Mouse (Mus musculus): Measurements from ENCODE around the gene Slx4ip. TPM values are rescaled to one million over a fixed set of nuclear protein-coding genes. Genes with fewer than 3 reads are reported as not detected.
"Not testable (repeated sequence)": the region's sequence is repeated elsewhere in the genome, so short reads cannot be mapped to it uniquely, and the experiment has no call there.

Gene Slx4ip
- 9.4 and 12.1 TPM in 2 replicates for polyA plus RNA-seq (2014; fragmentation: Nextera tagmentation; extraction: Ambion mirVana)

DNA sequence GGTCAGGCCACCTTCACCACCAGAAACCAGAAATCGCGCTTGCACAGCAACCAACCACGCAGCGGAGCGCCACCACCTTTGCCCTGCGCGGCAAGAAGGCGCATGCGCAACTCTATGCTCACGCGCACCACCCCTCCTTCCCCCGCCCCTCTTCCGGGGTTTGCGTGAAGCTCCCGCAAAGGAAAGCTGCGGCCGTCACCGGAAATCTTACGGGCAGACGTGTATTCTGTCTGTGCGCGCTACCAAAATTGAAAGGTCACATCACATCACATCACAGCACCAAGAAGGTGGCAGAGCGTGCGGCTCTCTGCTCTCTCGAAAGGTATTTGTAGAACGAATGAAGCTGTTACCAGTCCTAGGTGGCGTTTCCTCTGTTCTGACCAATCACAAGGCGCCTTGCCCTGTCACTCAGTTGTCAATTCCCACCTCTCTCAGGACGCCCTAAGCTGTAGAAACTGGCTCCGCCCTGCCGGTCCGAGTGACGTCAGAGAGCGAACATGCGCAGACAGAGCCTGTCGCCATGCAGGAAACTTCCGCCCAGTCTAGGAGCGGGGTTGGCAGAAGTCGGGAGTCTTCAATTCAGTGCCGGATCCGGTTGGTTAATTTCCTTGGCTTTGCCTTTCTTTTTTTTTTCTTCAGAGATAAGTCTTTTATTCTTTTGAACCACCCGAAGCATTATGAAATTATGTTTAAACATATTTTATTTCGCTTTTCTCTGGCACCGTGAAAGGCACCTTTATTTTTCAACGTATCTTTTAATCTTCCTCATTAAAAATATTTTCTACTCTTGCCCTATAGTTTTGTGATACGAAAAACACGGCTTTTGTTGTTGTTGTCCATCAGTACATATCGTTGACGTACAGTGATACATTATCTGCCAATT, at the start of gene Slx4ip, which contains the start of the genes AL731706.1 and Mkks:
Gene Slx4ip (plus strand): TSS at position 151 of the 883 bp plus-strand sequence.
Gene AL731706.1 (minus strand): TSS at position 322 of the 883 bp plus-strand sequence.
Gene Mkks (minus strand): TSS at position 322 of the 883 bp plus-strand sequence.
- peak; percentile 100 for DNase-seq (ENCODE audit: low spot score)
- H3K27me3 ChIP-seq (replicated peaks; ENCODE audit: control insufficient read depth, insufficient read depth, low read length), result no peaks in the 10 kb centered on the region
- peak within 1 kb of the TSS; percentile 81 for H3K9ac ChIP-seq (ENCODE audit: low read length)
- ATAC-seq, result peak; percentile 97
- peak within 1 kb of the TSS; percentile 70 for H3K4me3 ChIP-seq (ENCODE audit: low read depth, low read length)
- H3K27ac ChIP-seq (ENCODE audit: low read depth, low read length), result peak within 1 kb of the TSS; percentile 93
- 1% methylated on average over 49 of the region's 49 CpGs for WGBS
- no peaks in the 10 kb centered on the region for H3K36me3 ChIP-seq (ENCODE audit: control insufficient read depth, insufficient read depth, low read length)
- no peaks in the 10 kb centered on the region for H3K9me3 ChIP-seq (replicated peaks; ENCODE audit: control insufficient read depth, low read length)
- peak within 1 kb of the TSS; percentile 48 for H3K4me2 ChIP-seq (ENCODE audit: low read length)
- peaks cover 7% of the 10 kb centered on the region; the same call in 1 of the 2 replicates for H3K4me1 ChIP-seq (ENCODE audit: control insufficient read depth, insufficient read depth, low read length)

DNA sequence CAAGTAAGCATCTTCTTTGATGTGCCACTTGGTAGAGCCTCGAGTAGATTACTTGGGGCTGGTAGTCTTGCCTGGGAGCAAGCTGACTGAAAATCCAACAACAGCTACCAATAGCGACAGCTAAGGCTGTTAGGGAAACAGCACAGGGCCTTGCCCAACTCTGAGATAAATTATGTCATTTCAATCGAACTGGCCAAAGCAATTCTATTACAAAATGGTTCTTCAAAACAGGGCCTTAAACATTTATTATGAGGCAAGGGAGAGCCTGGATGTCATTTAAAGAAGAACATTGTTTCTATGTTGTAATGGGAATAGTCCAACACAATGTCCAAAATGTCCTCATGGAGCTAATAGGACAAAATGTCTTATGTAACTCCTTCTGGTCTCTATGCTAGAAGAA, 40.7 kb upstream of the Slx4ip start:
- H3K4me1 ChIP-seq (ENCODE audit: control insufficient read depth, insufficient read depth, low read length), result peaks cover 12% of the 10 kb centered on the region; the same call in 1 of the 2 replicates
- H3K4me3 ChIP-seq (ENCODE audit: low read depth, low read length), result no peak overlapping the region
- ATAC-seq, result no peak
- 80% methylated on average over 3 of the region's 3 CpGs for WGBS
- H3K27me3 ChIP-seq (replicated peaks; ENCODE audit: control insufficient read depth, insufficient read depth, low read length), result no peaks in the 10 kb centered on the region
- H3K9me3 ChIP-seq (replicated peaks; ENCODE audit: control insufficient read depth, low read length), result no peaks in the 10 kb centered on the region
- H3K9ac ChIP-seq (ENCODE audit: low read length), result no peak overlapping the region
- H3K27ac ChIP-seq (ENCODE audit: low read depth, low read length), result no peak overlapping the region
- no peak for DNase-seq (ENCODE audit: low spot score)
- no peak overlapping the region for H3K4me2 ChIP-seq (ENCODE audit: low read length)
- no peaks in the 10 kb centered on the region for H3K36me3 ChIP-seq (ENCODE audit: control insufficient read depth, insufficient read depth, low read length)

- H3K4me3 ChIP-seq (ENCODE audit: low read depth, low read length), result no peak overlapping the region
- peaks cover 12% of the 10 kb centered on the region; the same call in 1 of the 2 replicates for H3K4me1 ChIP-seq (ENCODE audit: control insufficient read depth, insufficient read depth, low read length)
- ATAC-seq (peak; percentile 62; the same call in 1 of the 2 replicates), DNase-seq (ENCODE audit: low spot score) (peak; percentile 39)
- H3K27me3 ChIP-seq (replicated peaks; ENCODE audit: control insufficient read depth, insufficient read depth, low read length), result no peaks in the 10 kb centered on the region
- H3K4me2 ChIP-seq (ENCODE audit: low read length), result no peak overlapping the region
- WGBS, result 3% methylated on average over 5 of the region's 5 CpGs
- no peaks in the 10 kb centered on the region for H3K9me3 ChIP-seq (replicated peaks; ENCODE audit: control insufficient read depth, low read length)
- H3K27ac ChIP-seq (ENCODE audit: low read depth, low read length), result peak overlapping the region; percentile 39; the same call in 1 of the 2 replicates
- no peak overlapping the region for H3K9ac ChIP-seq (ENCODE audit: low read length)
- H3K36me3 ChIP-seq (ENCODE audit: control insufficient read depth, insufficient read depth, low read length), result no peaks in the 10 kb centered on the region
These were observed 36.3 kb upstream of the Slx4ip start for GRCm38 (mm10) chr2:136854543-136855388.

GRCm38 (mm10) chr2:136885579-136885978, 5.4 kb upstream of the Slx4ip start, which contains the start of gene AL731706.2:
Gene AL731706.2, minus strand, starts transcription at chr2:136885679.
- Histone ChIP-seq H3K4me1 (ENCODE audit: control insufficient read depth, insufficient read depth, low read length) (peaks cover 4% of the 10 kb centered on the region; the same call in 1 of the 2 replicates), H3K9me3 (replicated peaks; ENCODE audit: control insufficient read depth, low read length) (no peaks in the 10 kb centered on the region), H3K9ac (ENCODE audit: low read length) (no peak within 1 kb of the TSS), H3K4me3 (ENCODE audit: low read depth, low read length) (no peak within 1 kb of the TSS), H3K27ac (ENCODE audit: low read depth, low read length) (no peak within 1 kb of the TSS), H3K36me3 (ENCODE audit: control insufficient read depth, insufficient read depth, low read length) (peaks cover 34% of the 10 kb centered on the region), H3K27me3 (replicated peaks; ENCODE audit: control insufficient read depth, insufficient read depth, low read length) (no peaks in the 10 kb centered on the region), H3K4me2 (ENCODE audit: low read length) (no peak within 1 kb of the TSS)
- no peak for DNase-seq (ENCODE audit: low spot score)
- no peak for ATAC-seq
- 93% methylated on average over 2 of the region's 2 CpGs for WGBS

- H3K9me3 ChIP-seq (replicated peaks; ENCODE audit: control insufficient read depth, low read length), result no peaks in the 10 kb centered on the region
- H3K27me3 ChIP-seq (replicated peaks; ENCODE audit: control insufficient read depth, insufficient read depth, low read length), result no peaks in the 10 kb centered on the region
- peaks cover 24% of the 10 kb centered on the region; the same call in 1 of the 2 replicates for H3K36me3 ChIP-seq (ENCODE audit: control insufficient read depth, insufficient read depth, low read length)
- no peak for ATAC-seq
- H3K4me2 ChIP-seq (ENCODE audit: low read length), result no peak overlapping the region
- no peak overlapping the region for H3K27ac ChIP-seq (ENCODE audit: low read depth, low read length)
- WGBS, result 62% methylated on average over 4 of the region's 4 CpGs
- H3K9ac ChIP-seq (ENCODE audit: low read length), result no peak overlapping the region
- H3K4me3 ChIP-seq (ENCODE audit: low read depth, low read length), result no peak overlapping the region
- peak; percentile 66 for DNase-seq (ENCODE audit: low spot score)
- peaks cover 4% of the 10 kb centered on the region; the same call in 1 of the 2 replicates for H3K4me1 ChIP-seq (ENCODE audit: control insufficient read depth, insufficient read depth, low read length)
These were observed 4.2 kb upstream of the Slx4ip start for GRCm38 (mm10) chr2:136886846-136887245.

- not testable (repeated sequence) for DNase-seq (ENCODE audit: low spot score); H3K36me3 ChIP-seq (ENCODE audit: control insufficient read depth, insufficient read depth, low read length); H3K9me3 ChIP-seq (replicated peaks; ENCODE audit: control insufficient read depth, low read length); H3K4me1 ChIP-seq (ENCODE audit: control insufficient read depth, insufficient read depth, low read length); H3K27me3 ChIP-seq (replicated peaks; ENCODE audit: control insufficient read depth, insufficient read depth, low read length)
- WGBS, result 7% methylated on average over 15 of the region's 15 CpGs
- H3K4me3 ChIP-seq (ENCODE audit: low read depth, low read length), result peak overlapping the region; percentile 70
- H3K27ac ChIP-seq (ENCODE audit: low read depth, low read length), result peak overlapping the region; percentile 93
- H3K9ac ChIP-seq (ENCODE audit: low read length), result peak overlapping the region; percentile 81
- ATAC-seq, result peak; percentile 58
- H3K4me2 ChIP-seq (ENCODE audit: low read length), result peak overlapping the region; percentile 47
These were observed 326 bp upstream of the Slx4ip start for GRCm38 (mm10) chr2:136890716-136891067.

DNA sequence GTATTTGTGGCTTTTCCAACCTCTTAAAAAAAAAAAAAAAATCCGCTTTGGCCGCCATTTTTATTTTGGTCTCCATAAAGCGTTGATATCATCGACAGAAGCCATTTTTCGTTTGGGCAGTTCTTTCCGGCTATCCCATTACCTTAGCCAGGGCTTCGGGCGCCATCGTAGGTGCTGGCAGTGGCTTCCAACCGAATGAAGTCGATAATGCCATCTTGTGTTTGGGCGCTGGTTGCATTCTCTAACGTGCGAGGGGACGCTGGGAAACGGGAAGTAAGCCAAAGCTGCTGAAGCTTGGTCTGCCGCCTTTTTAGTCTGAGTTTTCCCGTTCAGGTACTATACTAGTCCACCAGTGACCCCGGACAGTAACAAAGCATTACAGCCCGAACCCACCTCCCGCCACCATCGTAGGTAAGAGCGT, 943 bp downstream of the Slx4ip start:
- peak; percentile 100 for DNase-seq (ENCODE audit: low spot score)
- H3K27me3 ChIP-seq (replicated peaks; ENCODE audit: control insufficient read depth, insufficient read depth, low read length), result no peaks in the 10 kb centered on the region
- WGBS, result under 1% methylated on average over 23 of the region's 23 CpGs
- peaks cover 7% of the 10 kb centered on the region; the same call in 1 of the 2 replicates for H3K4me1 ChIP-seq (ENCODE audit: control insufficient read depth, insufficient read depth, low read length)
- H3K9ac ChIP-seq (ENCODE audit: low read length), result peak overlapping the region; percentile 69
- peak overlapping the region; percentile 93; the same call in 1 of the 2 replicates for H3K27ac ChIP-seq (ENCODE audit: low read depth, low read length)
- H3K4me3 ChIP-seq (ENCODE audit: low read depth, low read length), result peak overlapping the region; percentile 70
- peak; percentile 83 for ATAC-seq
- peak overlapping the region; percentile 48 for H3K4me2 ChIP-seq (ENCODE audit: low read length)
- H3K9me3 ChIP-seq (replicated peaks; ENCODE audit: control insufficient read depth, low read length), result no peaks in the 10 kb centered on the region
- no peaks in the 10 kb centered on the region for H3K36me3 ChIP-seq (ENCODE audit: control insufficient read depth, insufficient read depth, low read length)

DNA sequence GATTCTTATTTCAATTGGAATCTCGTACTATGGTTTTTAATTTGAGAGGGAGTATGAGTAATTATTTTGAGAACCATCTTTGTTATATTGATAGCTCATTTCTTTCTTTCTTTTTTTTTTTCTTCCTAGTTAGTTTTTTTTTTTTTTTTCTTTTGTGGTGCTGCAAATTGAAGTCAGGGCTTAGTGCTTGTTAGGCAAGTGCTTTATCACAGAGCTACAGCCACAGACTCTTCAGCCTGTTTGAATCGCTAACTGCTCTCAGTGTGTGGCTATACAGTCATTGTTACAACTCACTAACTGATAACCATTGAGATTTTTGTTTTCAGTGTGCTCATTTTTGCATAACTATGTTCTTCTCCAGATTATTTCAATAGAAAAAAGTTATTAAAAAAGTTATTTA, 3.5 kb downstream of the Slx4ip start:
- Histone ChIP-seq H3K9me3 (replicated peaks; ENCODE audit: control insufficient read depth, low read length) (no peaks in the 10 kb centered on the region), H3K27ac (ENCODE audit: low read depth, low read length) (no peak overlapping the region), H3K4me3 (ENCODE audit: low read depth, low read length) (no peak overlapping the region), H3K4me1 (ENCODE audit: control insufficient read depth, insufficient read depth, low read length) (peaks cover 7% of the 10 kb centered on the region; the same call in 1 of the 2 replicates), H3K27me3 (replicated peaks; ENCODE audit: control insufficient read depth, insufficient read depth, low read length) (no peaks in the 10 kb centered on the region), H3K9ac (ENCODE audit: low read length) (no peak overlapping the region), H3K36me3 (ENCODE audit: control insufficient read depth, insufficient read depth, low read length) (no peaks in the 10 kb centered on the region), H3K4me2 (ENCODE audit: low read length) (no peak overlapping the region)
- no peak for DNase-seq (ENCODE audit: low spot score)
- 15% methylated on average over 2 of the region's 2 CpGs for WGBS
- no peak for ATAC-seq

All from forebrain, embryonic 14.5 days (tissue).